Mouse (Mus musculus) forebrain, embryonic 16.5 days (tissue): ENCODE measurements around the gene Mccc1. TPM values are rescaled to one million over a fixed set of nuclear protein-coding genes. Genes with fewer than 3 reads are reported as not detected.

Experiments
- ATAC-seq: fragments of 200-750 bp; cut with Nextera tagmentation; 2 replicates; pipeline ENCODE4 v1.8.0; 2017; ENCODE audit warnings: mild to moderate bottlenecking, moderate library complexity
- H3K27ac ChIP-seq: fragments of 300-500 bp; sonication (generic); 2 replicates; pipeline ENCODE4 v1.5.1; 2014; ENCODE audit warnings: low read length, control low read depth
- H3K27me3 ChIP-seq: fragments of 300-500 bp; sonication (generic); replicated peaks from 2 replicates; pipeline ENCODE4 v1.6.1; 2014; ENCODE audit warnings: low read length; ENCODE audit not compliant: control insufficient read depth, insufficient read depth
- H3K36me3 ChIP-seq: fragments of 300-500 bp; sonication (generic); 2 replicates; pipeline ENCODE4 v1.6.1; 2014; ENCODE audit not compliant: control insufficient read depth, insufficient read depth
- H3K4me1 ChIP-seq: fragments of 300-500 bp; sonication (generic); replicated peaks from 2 replicates; pipeline ENCODE4 v1.6.1; 2014; ENCODE audit warnings: low read length; ENCODE audit not compliant: control insufficient read depth, insufficient read depth
- H3K4me2 ChIP-seq: fragments of 300-500 bp; sonication (generic); 2 replicates; pipeline ENCODE4 v1.6.1; 2014; ENCODE audit warnings: mild to moderate bottlenecking, low read length, control low read depth
- H3K4me3 ChIP-seq: fragments of 300-500 bp; sonication (generic); replicated peaks from 2 replicates; pipeline ENCODE4 v1.5.1; 2014; ENCODE audit warnings: mild to moderate bottlenecking, low read length, control low read depth
- H3K9ac ChIP-seq: fragments of 300-500 bp; sonication (generic); replicated peaks from 2 replicates; pipeline ENCODE4 v1.6.1; 2014; ENCODE audit warnings: low read depth, low read length, control low read depth
- H3K9me3 ChIP-seq: fragments of 300-500 bp; sonication (generic); 2 replicates; pipeline ENCODE4 v1.6.1; 2016; ENCODE audit warnings: low read length; ENCODE audit not compliant: control insufficient read depth
- WGBS: fragments of 180-500 bp; shearing (Covaris S2); extraction: QIAGEN DNeasy Blood & Tissue Kit; methylation state at CpG from one replicate; pipeline ENCODE4 v1.1.7; 2014; 5-methylcytosine and 5-hydroxymethylcytosine counted together
- polyA plus RNA-seq: library from polyadenylated mRNA; unstranded; fragments of >200 nt; fragmentation: Nextera tagmentation; extraction: Ambion mirVana; gene quantifications from 2 replicates; pipeline ENCODE4 v1.2.1, GENCODE M21; 2015

The Mccc1 gene
- polyA plus RNA-seq, 1 experiment from 2014 or later = 34.9 TPM

DNA sequence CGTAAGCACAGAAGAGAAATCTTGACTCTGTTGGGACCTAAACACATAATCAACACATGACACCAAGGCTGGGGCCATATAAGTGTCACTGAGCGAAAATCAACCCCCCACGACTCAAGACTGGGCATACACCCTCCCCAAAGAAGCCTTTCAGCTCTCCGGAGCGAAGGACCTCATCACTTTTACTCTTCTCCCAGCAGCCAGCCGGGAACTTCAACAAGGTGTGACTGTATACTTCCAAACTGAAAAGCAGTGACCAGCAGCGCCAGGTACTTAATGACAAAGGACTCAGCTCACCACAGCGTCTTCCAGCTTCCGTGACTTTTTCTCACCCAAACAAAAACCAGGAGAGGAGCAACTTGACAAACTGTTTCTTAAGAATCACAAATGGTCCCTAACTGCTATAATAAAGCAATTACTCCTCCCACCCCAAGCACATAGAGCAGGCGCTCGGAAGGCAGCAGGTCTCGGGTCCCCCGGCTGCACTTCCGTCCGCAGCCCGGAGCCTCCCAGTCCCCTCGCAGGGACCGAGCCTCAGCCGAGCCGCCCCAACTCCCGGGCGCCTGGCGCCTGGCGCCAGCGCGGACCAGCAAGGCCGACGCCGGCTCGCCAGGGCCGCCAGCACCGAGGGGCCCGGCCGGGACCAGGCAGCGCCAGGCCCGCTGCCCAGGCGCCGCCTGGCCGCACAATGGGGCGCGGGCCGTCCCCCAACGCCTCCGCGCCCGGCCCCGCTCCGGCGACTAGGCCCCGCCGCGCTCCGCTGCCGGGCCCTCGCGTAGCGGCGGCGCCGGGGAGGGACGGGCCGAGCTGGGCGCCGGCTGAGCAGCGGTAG lies 68.4 kb downstream of the Mccc1 start:
- H3K4me3 ChIP-seq = peak overlapping the region; percentile 93
- ATAC-seq = peak; percentile 76
- no peaks in the 10 kb centered on the region for H3K27me3 ChIP-seq
- H3K27ac ChIP-seq = peak overlapping the region; percentile 89
- H3K4me1 ChIP-seq = peaks cover 25% of the 10 kb centered on the region
- H3K9ac ChIP-seq = peak overlapping the region; percentile 98
- no peaks in the 10 kb centered on the region for H3K36me3 ChIP-seq
- WGBS = under 1% methylated on average over 55 of the region's 65 CpGs
- H3K4me2 ChIP-seq = peak overlapping the region; percentile 82
- no peaks in the 10 kb centered on the region for H3K9me3 ChIP-seq

DNA sequence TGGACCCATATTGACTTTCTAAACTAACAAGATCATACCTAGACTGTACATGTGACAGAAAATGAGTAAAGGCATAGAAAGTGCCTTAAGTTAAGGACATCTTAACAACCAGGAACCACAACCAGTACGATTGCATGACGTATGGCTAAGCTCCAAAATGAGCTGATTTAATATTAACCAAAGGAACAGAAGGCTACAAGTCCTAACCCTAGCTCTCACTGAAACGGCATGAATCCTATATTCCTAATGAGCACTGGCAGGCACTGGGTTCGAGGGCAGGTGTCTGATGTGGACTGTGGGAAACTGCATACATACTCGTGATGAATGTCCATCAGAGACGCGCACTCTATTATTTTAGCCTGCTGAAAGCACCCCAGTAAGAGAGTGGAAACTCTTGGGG lies 69.1 kb downstream of the Mccc1 start:
- Histone ChIP-seq H3K36me3 (no peaks in the 10 kb centered on the region), H3K9ac (peak overlapping the region; percentile 98; the same call in 1 of the 2 replicates), H3K4me3 (peak overlapping the region; percentile 93), H3K4me2 (peak overlapping the region; percentile 82), H3K4me1 (peaks cover 25% of the 10 kb centered on the region), H3K27me3 (no peaks in the 10 kb centered on the region), H3K9me3 (no peaks in the 10 kb centered on the region), H3K27ac (no peak overlapping the region)
- ATAC-seq = no peak
- 26% methylated on average over 7 of the region's 7 CpGs for WGBS

GRCm38 (mm10) chr3:35929831-35930230 lies 70.6 kb downstream of the Mccc1 start:
- Histone ChIP-seq H3K27ac (no peak overlapping the region), H3K9ac (no peak overlapping the region), H3K27me3 (no peaks in the 10 kb centered on the region)

GRCm38 (mm10) chr3:35929406-35929805 lies 71.1 kb downstream of the Mccc1 start:
- H3K9me3 ChIP-seq = no peaks in the 10 kb centered on the region
- no peak overlapping the region for H3K27ac ChIP-seq
- WGBS = 54% methylated on average over 3 of the region's 3 CpGs
- H3K4me3 ChIP-seq = no peak overlapping the region
- no peaks in the 10 kb centered on the region for H3K36me3 ChIP-seq
- no peak overlapping the region for H3K4me2 ChIP-seq
- no peaks in the 10 kb centered on the region for H3K27me3 ChIP-seq
- H3K4me1 ChIP-seq = peaks cover 25% of the 10 kb centered on the region
- no peak overlapping the region for H3K9ac ChIP-seq
- no peak for ATAC-seq

More at GRCm38 (mm10) chr3:35929831-35930230, 70.6 kb downstream of the Mccc1 start:
- Histone ChIP-seq H3K4me2 (no peak overlapping the region), H3K9me3 (no peaks in the 10 kb centered on the region), H3K4me1 (peaks cover 25% of the 10 kb centered on the region), H3K4me3 (no peak overlapping the region), H3K36me3 (no peaks in the 10 kb centered on the region)
- ATAC-seq = no peak
- 69% methylated on average over 8 of the region's 8 CpGs for WGBS

DNA sequence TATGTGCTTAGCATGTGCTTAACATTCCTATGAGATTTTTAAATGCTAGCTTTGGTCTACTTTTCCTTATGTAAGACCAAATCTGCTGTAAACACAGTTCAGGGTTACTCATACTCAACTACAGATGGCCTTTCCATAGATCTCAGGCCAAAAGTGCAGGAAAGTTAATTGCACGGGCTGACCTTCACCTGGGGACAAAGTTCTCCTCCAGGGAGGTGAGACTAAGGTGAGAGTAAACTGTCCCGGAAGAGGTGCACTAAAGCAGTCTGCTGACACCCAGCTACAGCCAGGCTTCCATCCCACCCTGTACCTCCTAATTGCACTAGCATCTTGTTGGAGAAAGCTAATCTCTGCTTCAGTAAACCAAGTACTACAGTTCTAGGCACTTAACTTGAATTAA lies 74.6 kb downstream of the Mccc1 start:
- ATAC-seq = no peak

DNA sequence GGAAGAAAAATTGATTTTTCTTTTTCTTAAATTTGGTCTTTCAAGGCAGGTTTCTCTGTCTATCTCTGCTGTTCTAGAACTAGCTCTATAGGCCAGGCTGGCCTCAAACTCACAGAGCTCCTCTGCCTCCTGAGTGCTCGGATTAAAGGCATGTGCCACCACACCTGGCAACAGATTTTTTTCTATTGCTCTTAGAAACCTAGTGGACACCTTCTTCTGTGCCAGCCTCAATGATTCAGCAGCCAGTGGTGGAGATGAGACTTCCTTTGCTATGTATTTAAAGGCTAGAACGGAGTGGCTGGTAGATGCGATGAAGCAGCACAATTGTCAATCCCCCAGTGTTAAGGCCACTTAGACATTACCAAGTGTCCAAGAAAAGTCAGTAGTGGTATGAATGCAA lies 76.5 kb downstream of the Mccc1 start:
- Histone ChIP-seq H3K4me1 (no peaks in the 10 kb centered on the region; the same call in 1 of the 2 replicates), H3K36me3 (no peaks in the 10 kb centered on the region), H3K9ac (no peak overlapping the region), H3K27ac (no peak overlapping the region), H3K4me2 (no peak overlapping the region), H3K4me3 (no peak overlapping the region), H3K27me3 (no peaks in the 10 kb centered on the region), H3K9me3 (no peaks in the 10 kb centered on the region)
- no peak for ATAC-seq
- WGBS = 86% methylated on average over 3 of the region's 3 CpGs

More for the DNA sequence above, 74.6 kb downstream of the Mccc1 start:
- H3K4me1 ChIP-seq = peaks cover 8% of the 10 kb centered on the region
- no peak overlapping the region for H3K27ac ChIP-seq
- 85% methylated on average over 2 of the region's 2 CpGs for WGBS
- H3K36me3 ChIP-seq = no peaks in the 10 kb centered on the region
- H3K27me3 ChIP-seq = no peaks in the 10 kb centered on the region
- H3K9ac ChIP-seq = no peak overlapping the region
- no peaks in the 10 kb centered on the region for H3K9me3 ChIP-seq
- no peak overlapping the region for H3K4me2 ChIP-seq
- no peak overlapping the region for H3K4me3 ChIP-seq

- Histone ChIP-seq H3K27me3 (no peaks in the 10 kb centered on the region), H3K36me3 (no peaks in the 10 kb centered on the region), H3K4me3 (no peak overlapping the region), H3K27ac (no peak overlapping the region), H3K4me1 (no peaks in the 10 kb centered on the region; the same call in 1 of the 2 replicates), H3K4me2 (no peak overlapping the region), H3K9ac (no peak overlapping the region), H3K9me3 (no peaks in the 10 kb centered on the region)
- no peak for ATAC-seq
- WGBS = 72% methylated on average over 7 of the region's 7 CpGs
Measured at GRCm38 (mm10) chr3:35923495-35923894, 77.0 kb downstream of the Mccc1 start.

DNA sequence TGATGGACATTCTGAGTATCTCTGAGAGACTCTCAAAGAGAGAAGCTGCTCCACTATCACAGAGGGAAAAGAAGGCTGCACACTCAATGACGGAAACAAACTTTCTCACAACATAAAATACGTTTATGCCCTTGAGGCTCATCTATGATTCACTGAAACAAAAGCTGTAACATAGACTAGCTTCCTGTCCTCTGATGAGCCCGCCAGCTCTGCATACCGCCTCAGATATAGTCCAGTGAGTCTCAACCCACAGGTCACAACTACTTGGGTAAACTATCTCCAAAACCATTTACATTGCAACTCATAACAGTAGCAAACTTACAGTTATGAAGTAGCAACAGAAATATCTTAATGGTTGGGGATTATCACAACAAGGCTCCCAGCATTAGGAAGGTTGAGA lies 78.0 kb downstream of the Mccc1 start:
- no peaks in the 10 kb centered on the region for H3K27me3 ChIP-seq
- H3K4me1 ChIP-seq = no peaks in the 10 kb centered on the region; the same call in 1 of the 2 replicates
- WGBS = 86% methylated on average over 4 of the region's 4 CpGs
- H3K27ac ChIP-seq = no peak overlapping the region
- H3K9me3 ChIP-seq = no peaks in the 10 kb centered on the region
- no peak for ATAC-seq
- H3K9ac ChIP-seq = no peak overlapping the region
- no peak overlapping the region for H3K4me2 ChIP-seq
- 0 out of 2 replicates have a peak, but pooled peaks cover 2% of the 10 kb centered on the region for H3K36me3 ChIP-seq
- H3K4me3 ChIP-seq = no peak overlapping the region

DNA sequence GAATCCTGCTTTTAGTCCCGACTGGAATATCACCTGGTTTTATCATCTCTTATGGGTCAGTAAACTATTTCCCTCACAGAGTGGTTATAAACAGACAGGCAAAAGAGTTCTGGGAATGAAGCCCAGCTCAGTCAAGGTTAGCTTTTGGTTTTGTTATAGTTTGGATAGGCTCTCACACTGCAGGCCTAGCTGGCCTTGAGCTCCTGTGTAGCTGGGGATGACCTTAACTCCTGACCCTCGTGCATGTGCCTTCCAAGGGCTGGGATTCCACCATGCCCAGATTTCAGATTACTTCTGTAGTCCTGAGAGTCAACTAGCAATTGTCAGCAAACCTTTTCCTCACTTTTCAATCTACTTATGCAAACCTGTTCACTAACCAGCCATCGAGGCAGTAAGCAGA lies 82.2 kb downstream of the Mccc1 start:
- H3K9me3 ChIP-seq = no peaks in the 10 kb centered on the region
- no peak overlapping the region for H3K27ac ChIP-seq
- 87% methylated on average over 3 of the region's 3 CpGs for WGBS
- H3K4me1 ChIP-seq = no peaks in the 10 kb centered on the region; the same call in 1 of the 2 replicates
- H3K4me3 ChIP-seq = no peak overlapping the region
- H3K36me3 ChIP-seq = peaks cover 10% of the 10 kb centered on the region
- H3K27me3 ChIP-seq = no peaks in the 10 kb centered on the region
- no peak for ATAC-seq
- no peak overlapping the region for H3K4me2 ChIP-seq
- H3K9ac ChIP-seq = no peak overlapping the region
